Mouse (Mus musculus): ENCODE measurements around the gene Odaph. TPM values are rescaled to one million over a fixed set of nuclear protein-coding genes. Genes with fewer than 3 reads are reported as not detected.

Odaph gene
- polyA plus RNA-seq, 1 experiment, result not detected

- no peaks in the 10 kb centered on the region for H3K4me1 ChIP-seq (ENCODE audit: control insufficient read depth, insufficient read depth, low read length)
- H3K4me3 ChIP-seq (replicated peaks; ENCODE audit: extremely low read depth, low read depth, low read length), result no peak overlapping the region
- WGBS, result 40% methylated on average over 2 of the region's 2 CpGs
- no peak for TF ChIP-seq POLR2A (IDR thresholded peaks at IDR 0.05; ENCODE audit: borderline replicate concordance, extremely low read depth, low read depth, low read length)
- TF ChIP-seq CTCF (IDR thresholded peaks at IDR 0.05; ENCODE audit: insufficient read depth, low read length), result no peak
- DNase-seq, result no peak
Measured at GRCm38 (mm10) chr5:92019960-92020359, 32.7 kb downstream of the Odaph start.

GRCm38 (mm10) chr5:92042377-92043348 is 55.4 kb downstream of the Odaph start:
- DNase-seq, result peak; percentile 98
- WGBS, result under 1% methylated on average over 68 of the region's 68 CpGs
- TF ChIP-seq POLR2A (IDR thresholded peaks at IDR 0.05; ENCODE audit: borderline replicate concordance, extremely low read depth, low read depth, low read length) (peak; percentile 27; the same call in 1 of the 2 replicates), CTCF (IDR thresholded peaks at IDR 0.05; ENCODE audit: insufficient read depth, low read length) (no peak)
- Histone ChIP-seq H3K4me3 (replicated peaks; ENCODE audit: extremely low read depth, low read depth, low read length) (peak overlapping the region; percentile 80), H3K4me1 (ENCODE audit: control insufficient read depth, insufficient read depth, low read length) (peaks cover 2% of the 10 kb centered on the region)

GRCm38 (mm10) chr5:92043783-92044182 is 56.5 kb downstream of the Odaph start, which contains the start of gene Cdkl2:
Cdkl2 (minus strand) TSS chr5:92043883.
- TF ChIP-seq POLR2A (IDR thresholded peaks at IDR 0.05; ENCODE audit: borderline replicate concordance, extremely low read depth, low read depth, low read length) (no peak), CTCF (IDR thresholded peaks at IDR 0.05; ENCODE audit: insufficient read depth, low read length) (no peak)
- WGBS, result 70% methylated on average over 4 of the region's 4 CpGs
- Histone ChIP-seq H3K4me3 (replicated peaks; ENCODE audit: extremely low read depth, low read depth, low read length) (peak within 1 kb of the TSS; percentile 80), H3K4me1 (ENCODE audit: control insufficient read depth, insufficient read depth, low read length) (peaks cover 2% of the 10 kb centered on the region)
- no peak for DNase-seq

Other genes starting within 250 kb of the Odaph start
- 17.2 and 25.5 TPM in 2 replicates for gene Rchy1, start 24.4 kb upstream of the Odaph start, polyA plus RNA-seq (2012; rRNA removed)
- gene Cdkl2, start 56.4 kb downstream of the Odaph start, polyA plus RNA-seq (2012; rRNA removed), result 3.4 and 3.8 TPM in 2 replicates
- 11.1 and 17.2 TPM in 2 replicates for gene G3bp2, start 96.2 kb downstream of the Odaph start, polyA plus RNA-seq (2012; rRNA removed)
- gene Uso1, start 150.5 kb downstream of the Odaph start, polyA plus RNA-seq (2012; rRNA removed), result 19.1 and 19.6 TPM in 2 replicates
- not detected in 2 replicates for gene U90926, start 227.9 kb downstream of the Odaph start, polyA plus RNA-seq (2012; rRNA removed)

Measured in lung, adult 2 months (tissue).